Mouse (Mus musculus): ENCODE results near the gene Olfr1284. TPM values are rescaled to one million over a fixed set of nuclear protein-coding genes. Genes with fewer than 3 reads are reported as not detected.
"Not testable (repeated sequence)": the region's sequence is repeated elsewhere in the genome, so short reads cannot be mapped to it uniquely, and the experiment has no call there.

Gene Olfr1284
- not detected in 2 replicates for polyA plus RNA-seq (2015; fragmentation: Nextera tagmentation; extraction: Ambion mirVana)

- ATAC-seq, result no peak
- no peak for TF ChIP-seq CTCF (IDR thresholded peaks at IDR 0.05; ENCODE audit: low read depth)
- H3K4me3 ChIP-seq (ENCODE audit: low read depth, low read length), result no peak within 1 kb of the TSS
- H3K27ac ChIP-seq (ENCODE audit: low read depth, low read length), result no peak within 1 kb of the TSS
- H3K9me3 ChIP-seq (ENCODE audit: control insufficient read depth), result no peaks in the 10 kb centered on the region
- WGBS, result 68% methylated on average over 1 of the region's 1 CpGs
- H3K4me1 ChIP-seq (replicated peaks; ENCODE audit: control insufficient read depth, insufficient read depth, low read length), result no peaks in the 10 kb centered on the region
- no peaks in the 10 kb centered on the region for H3K27me3 ChIP-seq (replicated peaks; ENCODE audit: control insufficient read depth, insufficient read depth, low read length)
- no peak within 1 kb of the TSS for H3K4me2 ChIP-seq (replicated peaks; ENCODE audit: low read depth)
- no peaks in the 10 kb centered on the region for H3K36me3 ChIP-seq (ENCODE audit: control insufficient read depth, insufficient read depth)
- H3K9ac ChIP-seq (ENCODE audit: low read depth, low read length), result no peak within 1 kb of the TSS
These were observed at the start of gene Olfr1284 for GRCm38 (mm10) chr2:111375222-111375621. Gene Olfr1284 (plus strand): TSS chr2:111375522.

- H3K27me3 ChIP-seq (replicated peaks; ENCODE audit: control insufficient read depth, insufficient read depth, low read length), result no peaks in the 10 kb centered on the region
- no peak within 1 kb of the TSS for H3K4me2 ChIP-seq (replicated peaks; ENCODE audit: low read depth)
- no peak for TF ChIP-seq CTCF (IDR thresholded peaks at IDR 0.05; ENCODE audit: low read depth)
- H3K9me3 ChIP-seq (ENCODE audit: control insufficient read depth), result no peaks in the 10 kb centered on the region
- H3K36me3 ChIP-seq (ENCODE audit: control insufficient read depth, insufficient read depth), result no peaks in the 10 kb centered on the region
- H3K4me3 ChIP-seq (ENCODE audit: low read depth, low read length), result no peak within 1 kb of the TSS
- H3K9ac ChIP-seq (ENCODE audit: low read depth, low read length), result no peak within 1 kb of the TSS
- no peak within 1 kb of the TSS for H3K27ac ChIP-seq (ENCODE audit: low read depth, low read length)
- no peak for ATAC-seq
- WGBS, result 71% methylated on average over 2 of the region's 2 CpGs
- H3K4me1 ChIP-seq (replicated peaks; ENCODE audit: control insufficient read depth, insufficient read depth, low read length), result no peaks in the 10 kb centered on the region
These were observed 49.1 kb upstream of the Olfr1284 start, which contains the start of gene Olfr1281 for GRCm38 (mm10) chr2:111326220-111326619. Gene Olfr1281 (plus strand): TSS chr2:111326520.

GRCm38 (mm10) chr2:111333721-111334120 is 41.6 kb upstream of the Olfr1284 start:
- H3K9ac ChIP-seq (ENCODE audit: low read depth, low read length); H3K4me3 ChIP-seq (ENCODE audit: low read depth, low read length); H3K4me2 ChIP-seq (replicated peaks; ENCODE audit: low read depth); H3K4me1 ChIP-seq (replicated peaks; ENCODE audit: control insufficient read depth, insufficient read depth, low read length); H3K36me3 ChIP-seq (ENCODE audit: control insufficient read depth, insufficient read depth); H3K27me3 ChIP-seq (replicated peaks; ENCODE audit: control insufficient read depth, insufficient read depth, low read length); H3K9me3 ChIP-seq (ENCODE audit: control insufficient read depth); ATAC-seq; H3K27ac ChIP-seq (ENCODE audit: low read depth, low read length): not testable (repeated sequence)
- 87% methylated on average over 5 of the region's 5 CpGs for WGBS

GRCm38 (mm10) chr2:111335976-111336375 is 39.3 kb upstream of the Olfr1284 start, which contains the start of gene Olfr1282:
Gene Olfr1282 (minus strand): TSS chr2:111336076.
- no peak for TF ChIP-seq CTCF (IDR thresholded peaks at IDR 0.05; ENCODE audit: low read depth)
- no peak for ATAC-seq
- H3K9ac ChIP-seq (ENCODE audit: low read depth, low read length), result no peak within 1 kb of the TSS
- 73% methylated on average over 2 of the region's 2 CpGs for WGBS
- no peak within 1 kb of the TSS for H3K4me2 ChIP-seq (replicated peaks; ENCODE audit: low read depth)
- no peak within 1 kb of the TSS for H3K4me3 ChIP-seq (ENCODE audit: low read depth, low read length)
- no peaks in the 10 kb centered on the region for H3K4me1 ChIP-seq (replicated peaks; ENCODE audit: control insufficient read depth, insufficient read depth, low read length)
- H3K36me3 ChIP-seq (ENCODE audit: control insufficient read depth, insufficient read depth), result no peaks in the 10 kb centered on the region
- H3K27me3 ChIP-seq (replicated peaks; ENCODE audit: control insufficient read depth, insufficient read depth, low read length), result no peaks in the 10 kb centered on the region
- H3K27ac ChIP-seq (ENCODE audit: low read depth, low read length), result no peak within 1 kb of the TSS
- no peaks in the 10 kb centered on the region for H3K9me3 ChIP-seq (ENCODE audit: control insufficient read depth)

GRCm38 (mm10) chr2:111366490-111366889 is 8.8 kb upstream of the Olfr1284 start, which contains the start of gene Olfr1283:
Gene Olfr1283 (plus strand): TSS chr2:111366790.
- no peak within 1 kb of the TSS for H3K9ac ChIP-seq (ENCODE audit: low read depth, low read length)
- H3K9me3 ChIP-seq (ENCODE audit: control insufficient read depth), result no peaks in the 10 kb centered on the region

GRCm38 (mm10) chr2:111422931-111423330 is 47.6 kb downstream of the Olfr1284 start, which contains the start of gene Olfr1286:
Gene Olfr1286 (minus strand): TSS chr2:111423115.
- WGBS, result 61% methylated on average over 1 of the region's 1 CpGs
- no peaks in the 10 kb centered on the region for H3K4me1 ChIP-seq (replicated peaks; ENCODE audit: control insufficient read depth, insufficient read depth, low read length)
- no peak within 1 kb of the TSS for H3K9ac ChIP-seq (ENCODE audit: low read depth, low read length)
- H3K36me3 ChIP-seq (ENCODE audit: control insufficient read depth, insufficient read depth), result no peaks in the 10 kb centered on the region
- H3K4me2 ChIP-seq (replicated peaks; ENCODE audit: low read depth), result no peak within 1 kb of the TSS
- no peak for ATAC-seq
- no peaks in the 10 kb centered on the region for H3K27me3 ChIP-seq (replicated peaks; ENCODE audit: control insufficient read depth, insufficient read depth, low read length)
- H3K9me3 ChIP-seq (ENCODE audit: control insufficient read depth), result no peaks in the 10 kb centered on the region
- no peak within 1 kb of the TSS for H3K27ac ChIP-seq (ENCODE audit: low read depth, low read length)
- no peak for TF ChIP-seq CTCF (IDR thresholded peaks at IDR 0.05; ENCODE audit: low read depth)
- H3K4me3 ChIP-seq (ENCODE audit: low read depth, low read length), result no peak within 1 kb of the TSS

More at GRCm38 (mm10) chr2:111366490-111366889, 8.8 kb upstream of the Olfr1284 start, which contains the start of gene Olfr1283:
- Histone ChIP-seq H3K27ac (ENCODE audit: low read depth, low read length) (no peak within 1 kb of the TSS), H3K36me3 (ENCODE audit: control insufficient read depth, insufficient read depth) (no peaks in the 10 kb centered on the region), H3K4me2 (replicated peaks; ENCODE audit: low read depth) (no peak within 1 kb of the TSS), H3K4me1 (replicated peaks; ENCODE audit: control insufficient read depth, insufficient read depth, low read length) (no peaks in the 10 kb centered on the region), H3K27me3 (replicated peaks; ENCODE audit: control insufficient read depth, insufficient read depth, low read length) (no peaks in the 10 kb centered on the region), H3K4me3 (ENCODE audit: low read depth, low read length) (no peak within 1 kb of the TSS)
- 62% methylated on average over 2 of the region's 2 CpGs for WGBS
- no peak for TF ChIP-seq CTCF (IDR thresholded peaks at IDR 0.05; ENCODE audit: low read depth)
- ATAC-seq, result no peak

Other genes starting within 250 kb of the Olfr1284 start
- gene Gm15130, start 222.6 kb upstream of the Olfr1284 start, polyA plus RNA-seq (2015; fragmentation: Nextera tagmentation; extraction: Ambion mirVana), result not detected in 2 replicates
- gene 4930430A15Rik, start 145.9 kb upstream of the Olfr1284 start, polyA plus RNA-seq (2015; fragmentation: Nextera tagmentation; extraction: Ambion mirVana), result not detected in 2 replicates
- gene Olfr1275, start 140.2 kb upstream of the Olfr1284 start, polyA plus RNA-seq (2015; fragmentation: Nextera tagmentation; extraction: Ambion mirVana), result not detected in 2 replicates
- gene Olfr1276, start 121.0 kb upstream of the Olfr1284 start, polyA plus RNA-seq (2015; fragmentation: Nextera tagmentation; extraction: Ambion mirVana), result not detected in 2 replicates
- gene Olfr1277, start 101.4 kb upstream of the Olfr1284 start, polyA plus RNA-seq (2015; fragmentation: Nextera tagmentation; extraction: Ambion mirVana), result not detected in 2 replicates
- gene Olfr1278, start 85.4 kb upstream of the Olfr1284 start, polyA plus RNA-seq (2015; fragmentation: Nextera tagmentation; extraction: Ambion mirVana), result not detected in 2 replicates
- gene Olfr1279, start 74.9 kb upstream of the Olfr1284 start, polyA plus RNA-seq (2015; fragmentation: Nextera tagmentation; extraction: Ambion mirVana), result not detected in 2 replicates
- not detected in 2 replicates for gene Olfr1280, start 61.5 kb upstream of the Olfr1284 start, polyA plus RNA-seq (2015; fragmentation: Nextera tagmentation; extraction: Ambion mirVana)
- gene Olfr1281, start 49.0 kb upstream of the Olfr1284 start, polyA plus RNA-seq (2015; fragmentation: Nextera tagmentation; extraction: Ambion mirVana), result not detected in 2 replicates
- not detected in 2 replicates for gene Olfr1282, start 39.4 kb upstream of the Olfr1284 start, polyA plus RNA-seq (2015; fragmentation: Nextera tagmentation; extraction: Ambion mirVana)
- not detected in 2 replicates for gene Olfr1283, start 8.7 kb upstream of the Olfr1284 start, polyA plus RNA-seq (2015; fragmentation: Nextera tagmentation; extraction: Ambion mirVana)
- gene Olfr1286, start 47.6 kb downstream of the Olfr1284 start, polyA plus RNA-seq (2015; fragmentation: Nextera tagmentation; extraction: Ambion mirVana), result not detected in 2 replicates
- not detected in 2 replicates for gene Olfr1287, start 73.6 kb downstream of the Olfr1284 start, polyA plus RNA-seq (2015; fragmentation: Nextera tagmentation; extraction: Ambion mirVana)
- gene Olfr1288, start 98.6 kb downstream of the Olfr1284 start, polyA plus RNA-seq (2015; fragmentation: Nextera tagmentation; extraction: Ambion mirVana), result not detected in 2 replicates
- gene Olfr1289, start 105.3 kb downstream of the Olfr1284 start, polyA plus RNA-seq (2015; fragmentation: Nextera tagmentation; extraction: Ambion mirVana), result not detected in 2 replicates
- not detected in 2 replicates for gene Olfr1290, start 118.3 kb downstream of the Olfr1284 start, polyA plus RNA-seq (2015; fragmentation: Nextera tagmentation; extraction: Ambion mirVana)
- not detected in 2 replicates for gene Olfr1291-ps1, start 121.7 kb downstream of the Olfr1284 start, polyA plus RNA-seq (2015; fragmentation: Nextera tagmentation; extraction: Ambion mirVana)
- gene Olfr1293-ps, start 149.7 kb downstream of the Olfr1284 start, polyA plus RNA-seq (2015; fragmentation: Nextera tagmentation; extraction: Ambion mirVana), result not detected in 2 replicates
- gene Olfr1294, start 164.8 kb downstream of the Olfr1284 start, polyA plus RNA-seq (2015; fragmentation: Nextera tagmentation; extraction: Ambion mirVana), result not detected in 2 replicates
- gene Olfr1295, start 194.2 kb downstream of the Olfr1284 start, polyA plus RNA-seq (2015; fragmentation: Nextera tagmentation; extraction: Ambion mirVana), result not detected in 2 replicates